Mouse (Mus musculus): ENCODE measurements at regions not wholly inside any gene's neighbourhood (a gene's known extent, or its start where the extent isn't known, plus 50 kb on each side); places are given as distances from the start of the nearest gene placed in this dataset.

DNA sequence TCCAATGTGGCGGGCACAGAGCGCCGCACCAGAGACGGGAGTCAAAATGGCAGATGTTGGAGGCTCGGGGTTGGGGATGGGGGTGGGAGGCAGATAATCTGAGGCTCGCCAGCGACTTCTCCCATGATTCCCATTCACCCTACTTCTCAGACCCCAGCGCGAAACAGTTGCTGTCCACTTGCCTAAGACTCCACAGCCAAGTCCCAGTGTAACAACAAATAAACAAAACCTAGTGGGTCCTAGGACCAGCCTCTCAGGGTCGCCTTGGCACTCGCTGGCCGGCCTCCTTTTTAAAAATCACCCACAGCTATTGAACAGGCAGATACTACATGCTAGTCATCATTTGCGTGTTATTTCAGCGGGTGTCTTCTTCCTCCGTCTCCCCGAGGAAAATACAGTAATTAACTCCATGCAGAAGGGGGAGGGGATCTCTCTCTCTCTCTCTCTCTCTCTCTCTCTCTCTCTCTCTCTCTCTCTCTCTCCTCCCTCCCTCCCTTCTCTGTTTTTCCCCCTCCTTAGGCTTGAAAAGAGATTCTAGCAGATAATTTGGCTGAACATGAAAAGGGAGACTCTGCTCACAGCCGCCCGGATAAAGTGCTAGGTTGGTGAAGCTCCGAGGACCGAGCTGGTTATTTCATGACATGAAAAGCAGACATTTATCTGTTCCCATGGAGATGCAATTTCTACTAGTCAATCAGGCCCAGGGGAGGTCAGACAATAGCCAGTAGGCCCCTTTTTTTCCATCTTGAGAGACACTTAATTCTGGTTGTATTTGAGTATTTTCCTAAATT lies 71.9 kb upstream of the Zfp217 start:
- no peak for DNase-seq (ENCODE audit: low read depth)

- DNase-seq (ENCODE audit: low read depth) = no peak
These were observed 71.3 kb upstream of the Zfp217 start for GRCm38 (mm10) chr2:170219161-170219581.

GRCm38 (mm10) chr2:170218230-170219044 lies 70.5 kb upstream of the Zfp217 start:
- no peak for DNase-seq (ENCODE audit: low read depth)

GRCm38 (mm10) chr2:170216311-170216710 lies 68.4 kb upstream of the Zfp217 start:
- DNase-seq (ENCODE audit: low read depth) = no peak

DNA sequence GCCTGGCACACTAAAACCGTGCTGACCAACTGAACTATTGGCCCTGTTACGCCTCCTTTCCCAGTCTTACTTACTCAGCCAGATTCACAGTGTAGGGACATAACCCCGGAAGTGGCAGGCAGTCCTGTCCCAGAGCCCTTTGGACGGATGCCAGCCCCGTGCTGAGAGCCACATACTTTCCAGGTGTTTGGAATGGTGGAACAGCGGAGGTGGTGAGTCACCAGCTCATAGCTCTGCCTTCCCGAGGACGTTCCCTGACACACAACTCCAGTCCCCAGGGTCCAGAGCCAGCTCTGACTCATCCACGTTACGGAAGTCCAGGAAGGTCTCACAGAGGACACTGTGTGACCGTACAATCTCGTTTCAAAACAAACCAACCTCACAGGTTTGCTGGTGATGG lies 61.2 kb upstream of the Zfp217 start:
- DNase-seq (ENCODE audit: low read depth) = peak; percentile 100

DNA sequence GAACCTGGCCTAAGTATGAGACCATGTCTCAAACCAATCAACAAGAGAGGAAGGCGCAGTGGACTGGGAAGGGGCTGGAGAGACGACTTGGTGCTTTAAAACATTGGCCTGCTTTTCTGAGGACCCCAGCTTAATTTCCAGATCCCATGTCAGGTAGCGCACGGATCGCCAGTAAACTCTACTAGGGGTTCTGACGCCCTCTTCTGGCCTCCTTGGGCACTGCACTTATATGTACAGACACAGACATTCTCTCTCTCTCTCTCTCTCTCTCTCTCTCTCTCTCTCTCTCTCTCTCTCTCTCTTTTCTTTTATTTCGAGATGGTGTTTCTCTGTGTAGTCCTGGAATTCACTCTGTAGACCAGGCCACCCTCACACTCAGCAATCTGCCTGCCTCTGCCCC lies 60.0 kb upstream of the Zfp217 start:
- DNase-seq (ENCODE audit: low read depth) = no peak

DNA sequence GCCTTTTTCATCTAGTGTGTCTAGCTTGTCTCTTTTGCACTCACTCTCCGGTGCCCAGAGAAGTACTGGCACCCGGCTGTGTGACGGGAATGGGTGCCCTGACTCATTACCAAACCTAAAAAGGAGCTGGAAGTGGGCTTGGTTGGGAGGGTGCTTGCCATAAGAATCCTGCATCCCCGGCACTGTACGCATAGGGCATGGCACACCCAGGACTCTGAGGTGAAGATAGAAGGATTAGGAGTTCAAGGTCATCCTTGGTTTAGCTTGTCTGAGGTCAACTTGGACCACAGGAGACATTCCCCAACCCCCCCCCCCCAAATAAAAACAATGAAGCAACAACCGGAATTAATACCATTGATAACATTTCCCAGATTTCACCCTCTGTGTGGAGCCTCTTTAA lies 59.5 kb upstream of the Zfp217 start:
- DNase-seq (ENCODE audit: low read depth) = no peak

- DNase-seq (ENCODE audit: low read depth) = no peak
These were observed 59.0 kb upstream of the Zfp217 start for GRCm38 (mm10) chr2:170206870-170207269.

- no peak for DNase-seq (ENCODE audit: low read depth)
These were observed 58.5 kb upstream of the Zfp217 start for GRCm38 (mm10) chr2:170206442-170206754.

DNA sequence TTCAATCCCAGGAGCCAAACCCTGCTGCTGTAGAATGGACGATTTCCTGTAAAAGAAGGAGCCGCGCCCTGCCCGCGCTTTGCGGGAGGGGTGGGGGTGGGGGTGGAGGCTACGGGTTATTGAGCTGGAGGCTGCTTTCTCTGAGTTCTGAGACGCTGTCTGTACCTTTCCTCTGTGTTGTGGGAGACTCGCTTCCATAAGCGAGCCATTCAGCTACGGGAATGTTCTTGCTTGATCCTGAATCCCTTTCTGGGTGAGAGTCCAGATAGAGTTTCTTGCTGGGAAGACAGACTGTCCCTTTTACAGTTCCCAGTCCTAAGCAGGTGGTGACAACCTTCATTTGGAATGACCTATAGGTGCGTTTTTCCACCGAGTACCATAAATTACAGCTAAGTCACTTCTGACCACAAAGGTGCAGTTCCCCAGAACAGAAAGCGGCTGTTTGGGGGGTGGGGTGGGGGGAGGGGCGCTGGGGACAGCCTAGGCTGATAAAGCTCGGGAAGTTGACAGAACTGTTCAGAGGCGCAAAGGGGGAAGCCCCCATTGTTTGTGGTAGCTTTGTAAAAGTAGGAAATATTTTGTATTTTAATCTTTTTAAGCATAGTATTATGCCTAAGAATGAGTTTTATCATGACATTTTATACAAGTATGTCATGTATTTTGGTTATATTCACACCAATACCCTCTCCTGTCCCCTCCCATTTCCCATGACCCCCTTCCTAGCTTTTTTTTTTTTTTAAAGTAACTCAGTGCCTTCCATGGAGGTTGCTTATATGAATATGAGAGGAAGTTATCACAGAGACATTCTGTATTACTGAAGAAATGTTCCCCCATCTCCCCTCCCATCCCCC lies 57.9 kb upstream of the Zfp217 start:
- no peak for DNase-seq (ENCODE audit: low read depth)

GRCm38 (mm10) chr2:170204768-170205514 lies 57.0 kb upstream of the Zfp217 start:
- DNase-seq (ENCODE audit: low read depth) = no peak

- DNase-seq (ENCODE audit: low read depth) = no peak
These were observed 55.6 kb upstream of the Zfp217 start for GRCm38 (mm10) chr2:170203496-170203895.

GRCm38 (mm10) chr2:170201816-170202371 lies 54.0 kb upstream of the Zfp217 start:
- no peak for DNase-seq (ENCODE audit: low read depth)

Data from gonadal fat pad, adult 2 months (tissue).